Mouse (Mus musculus) megakaryocyte, embryonic 14.5 days (primary cell): ENCODE data around the gene Cep170.

Source experiments
- FLI1 ChIP-seq: IDR thresholded peaks from 2 replicates; pipeline ENCODE4 v1.6.1; 2012; ENCODE audit warnings: low read length, inconsistent platforms, mixed read lengths
- GATA1 ChIP-seq: IDR thresholded peaks from 3 replicates; pipeline ENCODE4 v1.6.1; 2012; ENCODE audit warnings: mixed read lengths, low read length, inconsistent platforms, borderline replicate concordance

DNA sequence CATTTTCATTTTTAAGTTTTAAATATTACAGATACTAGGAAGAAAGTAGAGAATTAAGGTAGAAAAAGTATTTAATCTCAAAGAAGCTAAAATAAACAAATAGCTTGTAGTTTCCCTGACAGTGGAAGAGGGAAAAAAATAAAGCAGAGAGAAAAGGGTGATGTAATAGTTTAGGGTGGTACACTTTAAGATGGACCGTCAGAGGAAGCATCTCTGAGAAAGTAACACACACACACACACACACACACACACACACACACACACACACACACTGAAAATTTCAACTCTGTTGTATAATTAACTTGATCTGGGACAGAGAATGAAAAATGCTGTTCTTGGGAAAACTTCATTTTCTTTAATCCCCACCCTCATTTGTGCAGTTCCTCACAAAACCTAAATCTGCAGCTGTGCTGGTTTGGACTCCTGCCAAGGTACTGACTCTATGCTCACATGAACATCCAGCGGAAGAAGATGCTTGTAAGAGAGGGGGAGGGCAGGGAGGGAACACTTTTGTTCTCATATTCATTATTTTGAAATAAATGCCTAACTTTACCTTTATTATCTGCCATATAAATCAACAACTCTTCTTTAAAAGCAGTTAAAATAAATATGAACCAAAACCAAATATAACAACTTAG, 13.0 kb downstream of the Cep170 start:
- no peak for TF ChIP-seq GATA1
- TF ChIP-seq FLI1 = no peak
